Mouse (Mus musculus) urinary bladder, postnatal 36 days (tissue): ENCODE results near the gene Spo11.

Experiments
- DNase-seq, 2 experiments: peaks; one replicate each; pipeline ENCODE4 v3.0.0; 2022; ENCODE audit warnings: low spot score in 2 of 2, mixed read lengths in 1 of 2

The Spo11 gene

GRCm38 (mm10) chr2:172977409-172978130 lies at the start of gene Spo11:
Gene Spo11 (plus strand): TSS chr2:172977700.
- DNase-seq, result no peak

- peak in 1 of 2 experiments; percentile 54 for DNase-seq
These were observed 47.5 kb upstream of the Spo11 start for GRCm38 (mm10) chr2:172929905-172930436.

- DNase-seq, result no peak
These were observed 46.2 kb upstream of the Spo11 start for GRCm38 (mm10) chr2:172931137-172931898.

DNA sequence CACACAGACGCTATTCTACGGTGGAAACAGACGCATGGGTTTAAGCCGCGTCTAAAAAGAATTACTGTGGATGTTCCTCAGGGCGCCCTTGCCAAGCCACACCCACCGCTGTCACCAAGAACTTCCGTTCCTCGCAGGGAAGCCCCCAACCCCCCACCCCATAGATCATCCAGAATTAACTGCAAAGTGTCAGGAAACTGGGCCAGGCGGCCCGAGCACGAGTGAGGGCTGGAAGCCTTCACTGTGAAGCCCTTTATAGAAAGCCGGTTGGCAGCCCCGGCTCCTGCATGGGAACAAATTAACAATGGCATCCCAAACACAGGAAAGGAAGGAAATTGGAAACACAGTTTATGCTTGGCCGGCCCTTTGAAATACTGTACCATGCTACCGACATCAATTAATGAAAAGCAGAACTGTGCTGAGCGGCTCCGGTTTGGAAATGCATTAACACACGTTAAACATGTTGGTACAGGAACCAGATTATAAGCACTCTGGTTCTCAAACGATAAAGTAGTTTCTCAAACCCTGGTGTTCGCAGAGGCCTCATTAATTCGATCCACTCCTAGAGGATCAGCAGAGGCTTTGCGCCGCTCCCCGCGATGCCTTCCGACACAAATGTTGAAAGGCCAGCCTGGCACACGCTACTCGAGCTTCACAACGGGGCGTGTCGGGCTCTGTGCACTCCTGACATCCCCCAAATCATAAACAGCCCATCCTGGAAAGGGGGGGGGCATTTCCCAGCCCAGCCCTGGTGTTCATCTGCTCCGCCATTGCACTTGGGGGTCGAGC lies 43.7 kb upstream of the Spo11 start:
- no peak for DNase-seq

DNA sequence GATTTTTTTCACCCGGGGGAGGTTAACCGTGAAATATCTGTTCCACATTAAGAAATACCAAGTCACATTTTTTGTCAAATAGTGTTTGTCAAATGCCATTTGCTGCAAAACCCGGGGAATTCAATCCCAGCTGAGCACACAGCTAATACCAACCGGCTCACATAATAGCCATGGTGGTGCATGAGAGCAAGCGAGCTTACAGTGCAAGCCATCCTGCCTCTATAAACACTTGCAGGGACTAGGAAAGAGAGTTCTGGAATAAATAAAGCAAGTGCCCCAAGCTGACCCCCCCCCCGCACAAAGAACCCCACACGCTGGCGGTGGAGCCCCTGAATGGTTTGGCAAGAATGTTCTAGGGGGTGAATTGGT lies 43.1 kb upstream of the Spo11 start:
- no peak for DNase-seq

DNA sequence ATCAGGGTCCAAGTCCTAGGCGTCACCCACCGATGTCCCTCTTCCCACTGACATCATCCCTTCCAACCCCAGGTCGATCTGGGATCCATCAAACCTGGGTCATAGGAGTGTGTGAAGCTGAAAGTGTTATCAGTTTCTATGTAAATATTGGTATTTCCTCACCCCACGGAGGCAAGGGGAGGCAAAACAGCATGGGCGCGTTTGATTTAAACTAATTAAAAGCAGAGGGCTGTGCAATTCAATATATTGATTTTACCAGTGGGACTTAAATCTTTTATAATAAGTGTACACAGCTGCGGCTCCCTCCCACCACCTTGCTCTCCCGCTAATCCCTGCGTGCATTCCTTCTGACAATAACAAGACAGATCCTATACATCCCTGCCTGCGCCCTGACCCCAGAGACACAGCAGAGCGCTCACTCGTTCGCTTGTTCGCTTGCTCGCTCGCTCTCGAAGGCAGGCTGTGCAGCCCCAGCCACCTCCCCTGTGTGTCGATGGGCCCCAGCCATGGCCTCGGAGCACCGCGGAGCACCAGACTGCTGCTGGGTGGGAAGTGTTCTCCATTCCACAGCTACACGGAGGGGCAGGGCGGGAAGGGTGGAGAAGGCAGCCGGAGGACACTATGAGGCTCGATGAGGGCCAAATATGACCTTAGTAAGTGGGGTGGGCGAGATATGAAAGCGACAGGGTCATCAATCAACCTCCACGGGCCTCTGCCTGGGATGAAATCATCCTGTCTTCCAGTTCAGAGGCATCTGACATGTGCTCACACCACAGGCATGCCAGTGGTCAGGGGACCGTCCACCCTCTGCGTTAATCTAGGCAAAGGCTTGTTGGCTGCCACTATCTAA lies 42.4 kb upstream of the Spo11 start:
- no peak for DNase-seq

GRCm38 (mm10) chr2:172935776-172936562 lies 41.5 kb upstream of the Spo11 start:
- no peak for DNase-seq

DNA sequence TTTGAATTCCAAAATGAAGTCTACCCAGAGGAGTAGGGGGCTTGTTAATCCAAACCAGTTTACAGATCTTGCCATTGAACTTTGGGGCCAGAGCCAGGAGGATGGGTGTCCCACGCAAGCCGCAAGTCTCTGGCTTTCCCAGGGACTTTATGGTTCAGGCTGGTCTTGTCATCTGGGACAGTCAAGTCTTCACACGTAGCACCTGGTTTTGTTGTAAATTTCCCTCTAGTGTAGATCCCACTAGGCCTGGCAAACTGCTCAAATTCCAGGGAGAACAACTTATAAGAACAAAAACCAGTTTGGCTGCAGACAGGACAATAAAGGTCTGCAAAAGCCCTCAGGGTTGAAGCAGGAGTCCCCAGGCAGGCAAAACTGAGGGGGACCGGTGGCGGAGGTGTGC lies 40.7 kb upstream of the Spo11 start:
- DNase-seq, result no peak

DNA sequence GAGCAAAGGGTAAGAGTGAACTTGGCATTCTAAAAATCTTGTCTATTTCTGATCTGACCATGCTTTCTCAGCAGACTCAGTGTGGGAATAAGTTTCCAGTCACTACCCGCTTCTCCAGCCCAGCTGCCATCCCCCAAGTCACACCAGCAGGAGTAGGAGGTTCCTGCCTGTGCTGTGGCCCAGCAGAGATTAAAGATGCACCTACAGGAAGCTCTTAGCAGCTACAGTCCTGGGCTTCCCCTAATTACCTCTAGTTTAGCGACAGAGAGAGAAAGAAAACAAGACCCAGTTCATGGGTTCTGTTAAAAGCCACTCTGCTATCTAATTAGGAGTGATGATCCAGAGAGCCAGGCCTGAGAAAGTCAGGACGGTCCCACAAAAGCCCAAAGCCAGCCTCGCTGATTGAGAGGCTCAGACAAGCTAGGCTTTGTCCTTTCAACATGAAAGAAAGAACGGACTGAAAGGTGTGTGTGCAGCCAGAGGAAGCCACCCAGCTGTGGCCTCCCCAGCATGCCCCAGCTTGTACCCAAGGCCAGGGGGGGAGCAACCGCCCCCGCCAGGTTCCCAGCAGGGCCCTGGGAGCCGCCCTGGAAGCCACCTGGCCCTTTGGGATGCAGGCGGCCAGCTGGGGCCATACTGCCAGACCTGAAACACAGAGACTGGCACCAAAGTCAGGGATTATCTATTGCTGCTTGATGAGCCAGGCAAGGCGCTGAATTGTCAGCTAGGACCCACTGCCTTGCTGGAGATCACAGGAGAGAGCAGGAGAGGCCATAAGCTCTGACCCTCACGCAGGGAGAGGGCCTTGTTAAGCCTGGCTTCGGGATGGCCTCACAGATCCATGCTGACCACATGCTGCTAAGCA lies 39.9 kb upstream of the Spo11 start:
- peak; percentile 42 to 57 for DNase-seq

- DNase-seq, result peak; percentile 35 to 63
These were observed 38.5 kb upstream of the Spo11 start for GRCm38 (mm10) chr2:172938761-172939638.

GRCm38 (mm10) chr2:172939639-172940002 lies 37.9 kb upstream of the Spo11 start:
- no peak for DNase-seq

DNA sequence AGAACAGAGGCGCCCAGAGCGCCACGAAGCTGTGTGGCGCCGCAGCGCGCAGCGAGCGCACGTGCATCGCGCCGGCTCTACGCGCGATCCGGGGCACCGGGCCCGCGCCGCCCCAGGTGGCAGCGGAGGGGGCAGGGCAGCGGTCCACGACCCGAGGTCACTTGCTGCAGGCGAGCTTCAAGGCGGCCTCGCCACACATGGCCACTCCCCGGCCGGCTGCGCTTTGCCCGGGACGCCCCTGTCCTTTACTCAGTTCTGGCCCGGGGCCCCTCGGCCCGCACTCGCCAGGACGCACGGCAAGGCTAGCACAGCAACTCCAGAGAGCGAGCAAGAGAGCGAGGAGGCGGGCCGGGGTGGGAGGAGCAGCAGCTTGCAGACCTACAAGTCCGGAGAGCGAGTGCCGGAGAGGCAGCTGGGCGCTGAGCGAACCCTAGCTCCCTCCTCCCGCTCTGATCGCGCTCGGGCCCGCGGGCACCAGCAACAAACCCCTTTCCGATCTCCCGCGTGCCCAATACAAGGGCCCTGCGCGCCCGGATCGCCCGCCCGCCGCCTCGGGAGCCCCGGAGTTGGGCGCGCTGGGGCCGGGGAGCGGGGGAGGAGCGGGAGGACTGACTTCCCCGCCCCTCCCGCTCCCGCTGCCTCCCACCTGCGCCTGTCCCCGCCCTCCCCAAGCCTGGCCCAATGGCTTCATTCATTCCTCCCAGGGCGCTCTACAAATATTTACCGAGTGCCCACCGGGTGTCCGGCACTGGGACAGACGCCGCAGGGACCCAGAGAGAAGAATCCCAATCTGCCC lies 37.3 kb upstream of the Spo11 start, which contains the start of gene Bmp7:
Gene Bmp7 (minus strand): TSS at position 319 of the 796 bp plus-strand sequence.
- peak; percentile 69 to 76 for DNase-seq

GRCm38 (mm10) chr2:172940799-172941163 lies 36.7 kb upstream of the Spo11 start:
- DNase-seq, result no peak

- no peak for DNase-seq
These were observed 28.4 kb upstream of the Spo11 start for GRCm38 (mm10) chr2:172949051-172949450.

DNA sequence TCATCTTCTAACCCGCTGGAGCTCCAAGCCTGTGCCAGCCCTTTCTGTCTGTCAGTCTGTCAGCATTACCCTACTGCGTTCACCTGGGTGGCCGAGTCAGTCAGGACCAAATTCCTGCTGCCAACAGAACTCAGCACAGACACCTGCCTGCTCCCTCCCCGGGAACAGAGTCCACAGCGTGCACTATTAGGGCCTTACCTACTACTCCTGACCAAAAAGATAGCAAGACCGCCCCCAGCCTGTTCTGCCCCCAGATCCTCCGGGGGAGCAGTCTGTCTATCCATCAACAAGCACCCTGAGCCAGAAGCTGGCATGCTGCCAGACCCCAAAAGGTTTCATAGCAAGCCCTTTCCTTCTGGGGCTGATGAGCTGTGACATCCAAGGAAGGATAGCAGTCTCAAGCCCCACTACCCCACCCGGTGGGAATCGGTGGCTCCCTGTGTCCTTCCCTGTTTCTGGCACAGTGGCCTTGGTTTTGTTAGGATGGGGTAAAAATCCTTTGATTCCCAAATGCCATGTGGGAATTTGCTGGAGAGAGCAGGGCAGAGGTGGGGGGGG lies 27.3 kb upstream of the Spo11 start:
- no peak for DNase-seq

- no peak for DNase-seq
These were observed 26.8 kb upstream of the Spo11 start for GRCm38 (mm10) chr2:172950722-172951121.

DNA sequence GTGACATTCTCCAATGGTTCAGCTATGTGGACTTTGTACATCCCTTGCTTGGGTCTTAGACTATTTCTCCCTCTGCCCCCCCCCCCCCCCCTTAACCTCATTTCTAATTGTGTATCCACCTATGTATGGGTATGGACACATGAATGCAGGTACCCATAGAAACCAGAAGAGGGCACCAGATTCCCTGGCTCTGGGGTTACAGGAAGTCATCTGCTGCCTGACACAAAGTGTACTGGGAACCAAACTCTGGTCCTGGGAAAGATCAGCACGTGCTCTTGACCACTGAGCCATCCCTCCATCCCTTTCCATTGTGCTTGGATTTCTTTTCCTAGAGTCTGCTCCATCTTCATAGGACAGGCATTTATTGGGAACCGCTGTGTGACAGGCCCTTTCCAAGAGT lies 25.5 kb upstream of the Spo11 start:
- no peak for DNase-seq
